Mouse (Mus musculus): ENCODE data around the gene Atp10b. TPM values are rescaled to one million over a fixed set of nuclear protein-coding genes. Genes with fewer than 3 reads are reported as not detected.
"Not testable (repeated sequence)": the region's sequence is repeated elsewhere in the genome, so short reads cannot be mapped to it uniquely, and the experiment has no call there.

The Atp10b gene
- 0.19 and 0.29 TPM in 2 replicates for polyA plus RNA-seq (2015; fragmentation: Nextera tagmentation; extraction: Ambion mirVana)

DNA sequence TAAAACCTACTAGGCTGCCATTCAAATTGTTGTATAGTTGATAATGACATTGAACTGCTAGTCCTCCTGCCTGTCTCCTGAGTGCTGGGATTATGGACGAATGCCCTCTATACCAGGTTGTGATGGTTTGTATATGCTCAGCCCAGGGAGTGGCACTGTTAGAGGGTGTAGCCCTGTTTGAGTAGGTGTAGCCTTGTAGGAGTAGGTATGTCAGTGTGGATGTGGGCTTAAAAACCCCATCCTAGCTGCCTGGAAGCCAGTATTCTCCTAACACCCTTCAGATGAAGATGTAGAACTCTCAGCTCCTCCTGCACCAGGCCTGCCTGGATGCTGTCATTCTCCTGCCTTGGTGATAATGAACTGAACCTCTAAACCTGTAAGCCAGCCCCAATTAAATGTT, at the start of gene Atp10b:
Gene Atp10b, plus strand, starts transcription at position 301 of the 400 bp plus-strand sequence.
- ATAC-seq (ENCODE audit: borderline replicate concordance, extremely low read depth, low FRiP score, low TSS enrichment): no peak
- Histone ChIP-seq H3K27ac (no peak within 1 kb of the TSS), H3K4me3 (no peak within 1 kb of the TSS), H3K9ac (no peak within 1 kb of the TSS), H3K27me3 (no peaks in the 10 kb centered on the region), H3K9me3 (no peaks in the 10 kb centered on the region), H3K4me2 (no peak within 1 kb of the TSS), H3K4me1 (no peaks in the 10 kb centered on the region), H3K36me3 (no peaks in the 10 kb centered on the region)
- 26% methylated on average over 1 of the region's 1 CpGs for WGBS

DNA sequence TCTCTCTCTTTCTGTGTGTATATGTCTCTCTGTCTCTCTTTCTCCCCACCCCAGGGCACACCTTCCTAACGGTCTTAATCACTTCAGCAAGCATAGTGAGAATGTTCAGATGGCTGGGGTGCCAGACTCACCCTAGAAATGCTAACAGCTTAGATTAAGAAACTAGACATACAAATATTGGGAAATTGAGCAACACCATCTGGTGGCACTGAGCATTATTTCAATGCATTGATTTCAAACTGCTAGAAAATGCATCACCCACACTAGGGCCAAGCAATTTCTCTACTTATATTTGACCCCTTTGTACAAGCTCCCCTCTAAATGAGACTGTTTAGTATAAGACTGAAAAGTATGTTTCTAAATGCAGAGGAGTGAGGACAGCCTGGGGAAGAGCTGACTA, 48.3 kb upstream of the Atp10b start:
- Histone ChIP-seq H3K27ac (no peak overlapping the region), H3K4me1 (no peaks in the 10 kb centered on the region), H3K4me2 (no peak overlapping the region), H3K36me3 (no peaks in the 10 kb centered on the region), H3K27me3 (no peaks in the 10 kb centered on the region), H3K4me3 (no peak overlapping the region), H3K9ac (no peak overlapping the region), H3K9me3 (no peaks in the 10 kb centered on the region)
- ATAC-seq (ENCODE audit: borderline replicate concordance, extremely low read depth, low FRiP score, low TSS enrichment): no peak
- WGBS: 52% methylated on average over 1 of the region's 1 CpGs

GRCm38 (mm10) chr11:43125908-43126477, 23.7 kb upstream of the Atp10b start:
- no peaks in the 10 kb centered on the region for H3K9me3 ChIP-seq
- no peak overlapping the region for H3K9ac ChIP-seq
- no peak overlapping the region for H3K4me2 ChIP-seq
- ATAC-seq (ENCODE audit: borderline replicate concordance, extremely low read depth, low FRiP score, low TSS enrichment): no peak
- H3K27me3 ChIP-seq: no peaks in the 10 kb centered on the region
- no peaks in the 10 kb centered on the region for H3K4me1 ChIP-seq
- WGBS: 73% methylated on average over 4 of the region's 4 CpGs
- no peak overlapping the region for H3K27ac ChIP-seq
- no peaks in the 10 kb centered on the region for H3K36me3 ChIP-seq
- no peak overlapping the region for H3K4me3 ChIP-seq

DNA sequence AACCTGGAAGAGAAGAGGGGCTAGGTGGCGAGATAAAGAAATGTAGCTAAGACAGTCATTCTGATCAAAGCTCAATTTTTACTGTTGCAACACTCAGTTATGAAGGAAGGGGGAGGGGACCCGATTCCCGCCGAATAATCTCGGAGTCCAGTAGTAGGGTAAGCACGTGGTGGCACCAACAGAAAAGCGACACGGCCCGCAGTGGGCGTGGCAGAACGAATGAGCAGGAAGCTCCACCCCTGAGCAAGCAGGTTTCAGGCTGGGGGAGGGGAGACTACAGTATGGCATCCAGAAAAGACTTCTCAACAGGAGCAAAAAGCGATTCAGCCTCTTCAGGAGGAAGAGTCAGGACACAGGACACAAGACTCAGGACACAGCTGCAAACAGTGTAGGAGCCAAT, 23.1 kb upstream of the Atp10b start:
- H3K4me3 ChIP-seq; ATAC-seq (ENCODE audit: borderline replicate concordance, extremely low read depth, low FRiP score, low TSS enrichment); H3K36me3 ChIP-seq; H3K9ac ChIP-seq; H3K27ac ChIP-seq; H3K4me1 ChIP-seq; H3K4me2 ChIP-seq; H3K9me3 ChIP-seq; H3K27me3 ChIP-seq: not testable (repeated sequence)
- WGBS: 70% methylated on average over 12 of the region's 12 CpGs

- Histone ChIP-seq H3K27me3 (no peaks in the 10 kb centered on the region), H3K4me1 (no peaks in the 10 kb centered on the region), H3K27ac (no peak overlapping the region), H3K4me3 (no peak overlapping the region), H3K4me2 (no peak overlapping the region), H3K9ac (no peak overlapping the region), H3K36me3 (no peaks in the 10 kb centered on the region), H3K9me3 (no peaks in the 10 kb centered on the region)
- no peak for ATAC-seq (ENCODE audit: borderline replicate concordance, extremely low read depth, low FRiP score, low TSS enrichment)
- 76% methylated on average over 1 of the region's 1 CpGs for WGBS
Measured at GRCm38 (mm10) chr11:43141296-43141695, 8.4 kb upstream of the Atp10b start.

GRCm38 (mm10) chr11:43142811-43143210, 6.9 kb upstream of the Atp10b start:
- Histone ChIP-seq H3K27ac (no peak overlapping the region), H3K9me3 (no peaks in the 10 kb centered on the region), H3K4me1 (no peaks in the 10 kb centered on the region), H3K4me3 (no peak overlapping the region), H3K9ac (no peak overlapping the region), H3K4me2 (no peak overlapping the region), H3K36me3 (no peaks in the 10 kb centered on the region), H3K27me3 (no peaks in the 10 kb centered on the region)
- 70% methylated on average over 1 of the region's 1 CpGs for WGBS
- ATAC-seq (ENCODE audit: borderline replicate concordance, extremely low read depth, low FRiP score, low TSS enrichment): no peak

DNA sequence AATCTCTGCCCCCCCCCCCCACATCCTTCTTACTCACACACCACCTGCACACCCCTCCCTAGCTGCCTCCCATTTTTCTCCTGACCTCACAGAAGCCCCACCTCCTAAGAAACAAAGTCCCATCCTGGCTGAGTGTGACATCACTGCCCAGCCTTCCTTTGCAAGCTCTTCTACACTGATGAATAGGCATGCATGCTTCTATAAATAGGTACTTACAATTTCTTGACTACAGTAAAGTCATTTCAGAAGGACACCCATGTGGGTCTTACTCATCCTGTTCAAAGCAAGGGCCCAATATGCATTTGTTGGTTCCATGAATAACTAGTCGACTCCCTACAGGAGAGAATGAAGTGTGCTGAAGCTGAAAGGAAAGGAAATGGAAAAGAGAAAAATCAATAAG, 5.5 kb upstream of the Atp10b start:
- Histone ChIP-seq H3K27ac (no peak overlapping the region), H3K4me1 (no peaks in the 10 kb centered on the region), H3K36me3 (no peaks in the 10 kb centered on the region), H3K27me3 (no peaks in the 10 kb centered on the region), H3K9ac (no peak overlapping the region), H3K4me2 (no peak overlapping the region), H3K9me3 (no peaks in the 10 kb centered on the region), H3K4me3 (no peak overlapping the region)
- 85% methylated on average over 1 of the region's 1 CpGs for WGBS
- no peak for ATAC-seq (ENCODE audit: borderline replicate concordance, extremely low read depth, low FRiP score, low TSS enrichment)

GRCm38 (mm10) chr11:43144882-43145281, 4.8 kb upstream of the Atp10b start:
- not testable (repeated sequence) for H3K36me3 ChIP-seq, H3K9me3 ChIP-seq

GRCm38 (mm10) chr11:43147380-43147779, 2.3 kb upstream of the Atp10b start:
- Histone ChIP-seq H3K36me3 (no peaks in the 10 kb centered on the region), H3K4me3 (no peak overlapping the region), H3K4me1 (no peaks in the 10 kb centered on the region), H3K4me2 (no peak overlapping the region), H3K9ac (no peak overlapping the region), H3K9me3 (no peaks in the 10 kb centered on the region), H3K27ac (no peak overlapping the region), H3K27me3 (no peaks in the 10 kb centered on the region)
- ATAC-seq (ENCODE audit: borderline replicate concordance, extremely low read depth, low FRiP score, low TSS enrichment): no peak
- WGBS: 56% methylated on average over 2 of the region's 2 CpGs

More at GRCm38 (mm10) chr11:43144882-43145281, 4.8 kb upstream of the Atp10b start:
- H3K27ac ChIP-seq; H3K9ac ChIP-seq; ATAC-seq (ENCODE audit: borderline replicate concordance, extremely low read depth, low FRiP score, low TSS enrichment); H3K4me1 ChIP-seq; H3K4me3 ChIP-seq; H3K27me3 ChIP-seq; H3K4me2 ChIP-seq: not testable (repeated sequence)
- 69% methylated on average over 2 of the region's 2 CpGs for WGBS

DNA sequence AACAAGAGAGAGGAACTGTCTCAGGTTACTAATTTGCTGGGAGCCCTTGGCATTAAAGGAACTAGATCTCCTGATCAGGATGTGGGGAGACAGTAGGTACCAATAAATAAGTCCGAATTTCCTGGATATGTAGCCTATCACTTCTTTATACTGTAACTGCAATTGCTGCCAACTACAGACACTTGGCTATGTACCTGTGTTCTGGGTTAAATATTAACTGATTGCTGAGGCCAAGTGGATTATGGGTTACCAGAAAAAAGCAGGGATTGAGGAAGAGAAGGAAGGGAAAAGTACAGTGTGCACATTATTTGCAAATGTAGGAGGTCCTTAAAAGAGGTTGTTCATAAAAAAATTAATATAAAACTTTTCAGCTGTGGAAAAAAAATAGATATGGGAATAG, 1.3 kb upstream of the Atp10b start:
- H3K4me1 ChIP-seq: no peaks in the 10 kb centered on the region
- H3K4me3 ChIP-seq: no peak overlapping the region
- ATAC-seq (ENCODE audit: borderline replicate concordance, extremely low read depth, low FRiP score, low TSS enrichment): no peak
- H3K36me3 ChIP-seq: no peaks in the 10 kb centered on the region
- WGBS: 74% methylated on average over 1 of the region's 1 CpGs
- H3K9ac ChIP-seq: no peak overlapping the region
- H3K27ac ChIP-seq: no peak overlapping the region
- H3K27me3 ChIP-seq: no peaks in the 10 kb centered on the region
- no peaks in the 10 kb centered on the region for H3K9me3 ChIP-seq
- no peak overlapping the region for H3K4me2 ChIP-seq

DNA sequence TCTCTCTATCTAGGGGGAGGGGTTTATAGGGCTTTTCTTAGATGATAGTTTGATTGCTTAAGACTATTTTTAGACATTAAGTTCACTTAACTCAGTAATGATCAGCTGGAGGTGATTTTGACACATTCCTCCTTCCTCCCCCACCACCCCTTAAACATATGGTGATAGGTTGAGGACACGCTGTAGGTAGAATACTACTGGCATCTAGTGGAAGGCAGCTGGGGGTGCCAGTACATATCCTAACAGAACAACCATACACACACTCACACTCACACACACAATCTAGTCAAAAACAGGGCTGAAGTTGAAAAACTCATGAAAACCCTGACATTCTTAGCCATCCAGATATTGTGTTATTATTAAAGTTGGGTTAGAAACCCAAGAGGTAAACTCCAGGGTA, 5.3 kb downstream of the Atp10b start:
- 81% methylated on average over 1 of the region's 1 CpGs for WGBS

GRCm38 (mm10) chr11:43155417-43155816, 5.7 kb downstream of the Atp10b start:
- Histone ChIP-seq H3K9me3 (no peaks in the 10 kb centered on the region), H3K27ac (no peak overlapping the region), H3K4me3 (no peak overlapping the region), H3K27me3 (no peaks in the 10 kb centered on the region), H3K4me2 (no peak overlapping the region), H3K36me3 (no peaks in the 10 kb centered on the region), H3K9ac (no peak overlapping the region), H3K4me1 (no peaks in the 10 kb centered on the region)
- ATAC-seq (ENCODE audit: borderline replicate concordance, extremely low read depth, low FRiP score, low TSS enrichment): no peak
- WGBS: 64% methylated on average over 2 of the region's 2 CpGs

More for the DNA sequence above, 5.3 kb downstream of the Atp10b start:
- Histone ChIP-seq H3K4me2 (no peak overlapping the region), H3K9ac (no peak overlapping the region), H3K27ac (no peak overlapping the region), H3K27me3 (no peaks in the 10 kb centered on the region), H3K4me3 (no peak overlapping the region), H3K4me1 (no peaks in the 10 kb centered on the region), H3K36me3 (no peaks in the 10 kb centered on the region), H3K9me3 (no peaks in the 10 kb centered on the region)
- no peak for ATAC-seq (ENCODE audit: borderline replicate concordance, extremely low read depth, low FRiP score, low TSS enrichment)

- no peak overlapping the region for H3K9ac ChIP-seq
- no peak for ATAC-seq (ENCODE audit: borderline replicate concordance, extremely low read depth, low FRiP score, low TSS enrichment)
- H3K4me3 ChIP-seq: no peak overlapping the region
- H3K9me3 ChIP-seq: no peaks in the 10 kb centered on the region
- 46% methylated on average over 1 of the region's 1 CpGs for WGBS
- no peak overlapping the region for H3K27ac ChIP-seq
- no peak overlapping the region for H3K4me2 ChIP-seq
- H3K27me3 ChIP-seq: no peaks in the 10 kb centered on the region
- H3K36me3 ChIP-seq: no peaks in the 10 kb centered on the region
- H3K4me1 ChIP-seq: no peaks in the 10 kb centered on the region
Measured at GRCm38 (mm10) chr11:43158814-43159213, 9.1 kb downstream of the Atp10b start.
